Mouse (Mus musculus): Measurements from ENCODE around the gene Slc31a1.

Gene Slc31a1

GRCm38 (mm10) chr4:62406133-62406532 is 45.6 kb downstream of the Slc31a1 start:
- no peak for DNase-seq (ENCODE audit: low read depth, low spot score)

- DNase-seq (ENCODE audit: low read depth, low spot score) = peak; percentile 78
These were observed 47.4 kb downstream of the Slc31a1 start for GRCm38 (mm10) chr4:62407730-62408582.

DNA sequence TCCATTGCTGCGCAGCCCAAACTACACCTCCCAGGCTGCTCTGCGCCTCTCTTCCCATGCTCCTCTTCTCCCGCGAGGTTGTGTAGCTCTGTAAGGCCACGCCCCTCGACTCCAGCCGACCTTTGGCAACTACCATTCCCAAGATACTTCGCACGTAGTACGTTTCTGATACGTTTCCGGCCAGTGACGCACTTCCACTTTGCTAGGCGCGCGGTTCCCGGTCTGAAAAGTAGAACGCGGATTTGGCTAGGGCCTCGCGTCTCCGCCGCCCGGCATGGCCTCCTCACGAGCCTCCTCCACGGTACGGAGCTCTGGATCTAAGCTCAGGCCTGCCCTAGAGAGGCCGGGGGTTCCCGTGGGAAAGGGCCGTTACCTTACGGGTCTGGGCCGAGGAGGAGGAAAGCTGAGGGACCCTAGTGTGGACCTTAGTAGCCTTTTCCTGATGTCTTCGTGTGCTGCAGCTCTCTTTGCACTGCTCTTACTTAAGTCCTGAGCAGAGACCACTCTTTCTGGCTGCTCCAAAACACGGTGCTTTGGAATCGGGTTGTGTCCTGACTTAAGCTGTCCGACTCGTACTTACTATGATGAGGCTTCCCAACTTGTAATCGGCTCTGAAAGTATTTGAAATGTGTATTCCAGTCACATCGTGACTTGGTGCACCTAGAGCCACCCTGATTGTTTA is 48.2 kb downstream of the Slc31a1 start, which contains the start of the genes Cdc26 and Prpf4:
TSS of gene Cdc26 (minus strand) at position 42 of the 682 bp plus-strand sequence.
TSS of gene Prpf4 (plus strand) at position 197 of the 682 bp plus-strand sequence.
- DNase-seq (ENCODE audit: low read depth, low spot score) = peak; percentile 100

- DNase-seq (ENCODE audit: low read depth, low spot score) = peak; percentile 23
These were observed 49.1 kb downstream of the Slc31a1 start for GRCm38 (mm10) chr4:62409615-62410014.

DNA sequence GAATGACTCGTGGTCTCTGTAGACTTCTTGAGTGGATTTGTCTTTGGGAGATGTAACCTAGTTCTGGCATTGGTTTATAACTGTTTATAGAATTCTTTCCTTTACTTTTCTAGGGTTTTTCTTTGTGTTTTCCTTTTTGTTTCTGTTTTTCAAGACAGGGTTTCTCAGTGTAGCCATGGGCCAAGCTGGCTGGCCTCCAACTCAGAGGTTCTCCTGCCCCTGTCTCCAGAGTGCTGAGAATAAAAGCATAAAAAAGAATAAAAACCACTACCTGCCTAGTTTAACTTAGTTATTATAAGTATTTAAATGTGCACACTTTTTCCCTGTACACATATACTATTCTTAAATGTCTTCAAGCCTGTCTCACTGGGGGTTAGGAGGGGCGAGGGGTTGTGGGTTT is 49.8 kb downstream of the Slc31a1 start:
- DNase-seq (ENCODE audit: low read depth, low spot score) = no peak

DNA sequence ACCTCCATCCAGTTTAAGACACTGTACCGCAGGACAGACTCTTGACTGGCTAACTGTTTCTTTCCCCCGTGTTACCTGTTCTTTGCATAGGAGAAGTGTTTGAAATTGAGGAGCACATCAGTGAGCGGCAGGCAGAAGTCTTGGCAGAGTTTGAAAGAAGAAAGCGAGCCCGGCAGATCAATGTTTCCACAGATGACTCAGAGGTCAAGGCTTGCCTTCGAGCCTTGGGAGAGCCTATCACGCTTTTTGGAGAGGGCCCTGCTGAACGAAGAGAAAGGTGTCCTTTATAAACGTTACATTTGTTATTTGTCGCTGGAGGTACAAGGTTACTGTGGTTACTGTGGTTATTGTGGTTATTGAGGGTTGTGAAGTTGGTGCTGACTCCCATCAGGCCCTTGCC is 51.1 kb downstream of the Slc31a1 start:
- DNase-seq (ENCODE audit: low read depth, low spot score) = no peak

GRCm38 (mm10) chr4:62418448-62418847 is 57.9 kb downstream of the Slc31a1 start:
- no peak for DNase-seq (ENCODE audit: low read depth, low spot score)

DNA sequence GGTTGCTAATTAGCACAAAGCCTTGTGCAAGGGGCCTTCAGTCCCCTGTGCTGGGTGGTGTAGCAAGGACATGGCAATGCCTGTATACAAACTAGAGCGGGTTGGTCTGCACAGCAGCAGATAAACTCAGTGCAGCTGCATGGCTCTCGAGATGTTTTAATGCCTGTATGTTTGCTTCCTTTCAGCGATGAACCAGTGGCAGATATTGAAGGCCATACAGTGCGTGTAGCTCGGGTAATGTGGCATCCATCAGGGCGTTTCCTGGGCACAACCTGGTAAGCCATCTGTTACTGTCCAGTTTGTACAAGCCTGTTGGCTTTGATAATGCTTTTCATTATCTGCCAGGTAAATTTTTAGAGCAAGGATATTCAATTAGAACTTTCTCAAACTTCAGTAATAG is 58.6 kb downstream of the Slc31a1 start:
- no peak for DNase-seq (ENCODE audit: low read depth, low spot score)

DNA sequence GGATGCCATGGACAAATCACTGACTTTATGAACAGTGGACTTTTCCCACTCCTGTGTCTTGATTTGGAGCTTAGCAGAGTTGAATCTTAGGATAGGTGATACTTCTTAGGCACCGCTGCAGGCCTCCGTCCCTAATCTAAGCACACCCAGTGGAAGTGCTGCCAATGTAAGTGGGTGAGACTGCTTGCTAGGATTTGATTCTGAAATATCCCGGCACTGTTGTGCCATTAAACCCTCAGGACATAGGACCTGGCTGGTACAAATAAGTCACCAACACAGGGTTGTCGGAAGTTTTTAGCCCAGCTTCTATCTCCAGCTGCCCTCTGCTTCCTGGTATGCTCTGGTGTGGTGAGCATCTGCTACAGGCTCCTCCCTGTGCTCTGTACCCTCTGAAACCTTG is 65.4 kb downstream of the Slc31a1 start:
- no peak for DNase-seq (ENCODE audit: low read depth, low spot score)

DNA sequence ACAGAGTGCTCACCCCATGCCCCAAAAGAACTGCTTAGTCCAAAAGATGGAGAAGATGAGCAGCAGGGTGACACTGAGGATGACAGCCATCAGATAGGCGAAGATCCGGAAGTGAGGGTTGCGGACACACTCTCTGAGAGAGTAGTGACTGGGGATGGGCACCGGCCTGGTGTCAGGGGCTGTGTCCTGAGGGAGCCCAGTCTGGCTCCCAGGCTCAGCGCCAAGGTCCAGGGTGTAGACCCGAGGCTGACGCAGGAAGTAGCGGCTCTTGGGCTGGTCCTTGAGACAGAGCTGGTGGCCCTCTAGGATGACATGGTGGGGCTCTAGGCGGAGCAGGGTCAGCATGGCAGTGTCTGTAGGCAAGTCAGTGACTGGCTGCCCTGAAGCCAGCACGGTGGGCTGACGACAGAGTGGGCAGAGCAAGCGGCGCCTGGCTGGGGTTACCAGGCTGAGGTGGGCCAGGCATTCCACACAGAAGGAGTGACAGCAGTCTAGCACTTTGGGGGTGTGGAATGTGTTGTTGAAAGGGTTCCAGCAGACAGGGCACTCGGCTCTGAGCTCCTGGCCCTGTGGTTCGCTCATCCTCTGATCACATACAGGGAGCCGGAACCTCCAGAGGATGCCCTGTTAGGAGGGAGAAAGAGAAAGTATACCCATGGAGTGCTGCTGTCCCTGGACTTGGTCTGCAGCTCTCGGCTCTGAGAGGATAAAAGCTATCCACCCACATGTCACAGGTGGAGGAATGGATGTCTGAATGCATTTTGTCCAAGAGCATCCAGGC is 67.6 kb downstream of the Slc31a1 start:
- DNase-seq (ENCODE audit: low read depth, low spot score) = peak; percentile 14

DNA sequence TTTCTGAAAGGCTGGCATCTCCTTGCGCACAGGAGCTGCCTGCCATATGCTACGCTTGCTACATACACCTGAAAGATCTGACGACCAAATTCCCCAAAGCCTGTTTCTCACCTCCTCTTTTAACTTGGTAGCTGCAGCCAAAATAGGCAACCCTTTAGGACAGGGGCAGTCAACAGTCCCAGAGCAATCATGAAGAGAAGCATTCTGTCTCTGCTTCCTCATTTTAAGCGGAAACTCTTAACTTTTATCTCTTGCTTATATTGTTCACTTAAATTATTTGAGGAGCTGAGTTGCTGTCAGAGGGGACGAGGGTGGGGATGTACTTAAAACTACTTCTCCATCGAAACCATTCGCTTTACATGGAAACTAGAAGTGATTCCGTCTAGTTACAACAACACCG is 69.1 kb downstream of the Slc31a1 start:
- DNase-seq (ENCODE audit: low read depth, low spot score) = no peak

- no peak for DNase-seq (ENCODE audit: low read depth, low spot score)
These were observed 70.2 kb downstream of the Slc31a1 start for GRCm38 (mm10) chr4:62430678-62431077.

DNA sequence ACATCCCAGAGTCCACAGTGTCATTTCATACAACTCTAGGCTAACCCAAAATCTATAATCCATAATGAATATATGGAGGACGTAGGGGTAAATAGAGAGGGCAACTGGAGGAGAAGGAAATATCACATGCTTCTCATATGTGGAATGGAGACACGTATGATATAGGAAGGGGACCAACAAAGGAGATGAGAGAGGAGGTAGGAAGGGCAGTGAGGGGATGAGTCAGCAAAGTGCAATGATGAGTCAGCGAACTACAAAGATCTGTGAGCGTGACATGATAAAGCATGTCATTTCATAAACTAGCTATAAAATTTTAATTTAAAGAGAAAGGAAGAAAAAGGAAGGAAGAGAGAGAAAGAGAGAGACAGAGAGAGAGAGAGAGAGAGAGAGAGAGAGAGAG is 71.0 kb downstream of the Slc31a1 start:
- no peak for DNase-seq (ENCODE audit: low read depth, low spot score)

DNA sequence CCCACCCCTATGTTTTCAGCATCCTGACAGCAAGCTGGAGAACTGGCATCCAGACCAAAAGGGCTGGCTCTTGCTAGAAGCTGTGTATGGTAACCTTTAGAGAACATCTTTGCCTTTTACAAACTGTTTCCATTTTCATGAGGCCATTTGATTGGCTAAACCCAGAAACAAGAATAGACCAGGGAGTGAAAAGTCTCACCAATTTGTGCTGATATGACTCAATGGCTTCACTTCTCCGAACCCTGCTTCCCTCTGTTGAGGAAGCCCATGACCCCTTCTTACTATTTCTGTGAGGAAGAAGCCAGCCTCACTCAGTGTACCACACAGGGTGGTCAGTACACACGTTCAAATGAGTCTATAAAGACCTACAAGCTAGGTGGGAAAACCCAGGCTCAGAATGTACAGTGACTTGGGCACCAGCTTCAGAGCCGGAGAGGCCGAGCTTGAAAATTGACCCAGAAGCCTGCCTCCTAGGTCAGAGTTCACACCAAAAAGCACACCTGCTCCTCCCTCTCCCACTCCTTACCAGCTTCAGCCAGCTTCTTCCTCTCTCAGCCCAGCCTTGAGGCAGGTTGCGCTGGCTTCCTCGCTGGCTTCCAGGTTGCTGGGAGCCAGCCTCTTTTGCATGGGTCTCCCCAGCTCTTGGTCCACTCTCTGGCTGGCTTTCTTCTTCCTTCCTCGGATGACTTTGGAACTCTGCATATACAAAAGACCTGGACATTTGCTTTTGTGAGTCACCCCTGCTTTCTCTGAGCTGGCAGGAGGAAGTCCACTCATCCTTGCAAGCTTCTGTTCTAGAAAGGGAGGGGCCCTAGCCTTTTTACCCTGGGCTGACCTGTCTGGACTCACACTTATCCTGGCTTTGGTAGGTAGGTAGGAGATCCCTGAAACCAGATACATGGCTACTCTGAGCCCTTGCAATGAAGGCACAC is 73.7 kb downstream of the Slc31a1 start:
- peak; percentile 16 for DNase-seq (ENCODE audit: low read depth, low spot score)

DNA sequence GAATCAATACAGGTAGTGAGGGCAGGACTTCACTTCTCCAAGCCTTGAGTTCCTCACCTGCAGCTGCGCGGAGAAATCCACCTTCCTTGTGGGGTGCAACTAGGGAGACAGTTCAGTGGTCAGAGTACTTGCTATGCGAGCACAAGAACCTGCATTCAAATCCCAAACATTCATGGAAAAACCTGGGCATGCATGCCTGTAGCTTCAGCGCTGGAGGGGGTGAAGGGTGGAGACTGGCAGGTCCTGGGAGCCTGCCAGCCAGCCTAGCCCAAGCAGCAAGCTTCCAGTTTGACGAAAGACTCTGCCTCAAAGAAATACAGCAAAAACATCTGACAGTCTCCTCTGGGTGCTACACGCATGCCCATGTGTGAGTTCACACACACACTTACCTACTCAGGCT is 74.6 kb downstream of the Slc31a1 start, which contains the start of gene Rnf183:
TSS of gene Rnf183 (minus strand) at position 172 of the 400 bp plus-strand sequence.
- DNase-seq (ENCODE audit: low read depth, low spot score) = no peak

DNA sequence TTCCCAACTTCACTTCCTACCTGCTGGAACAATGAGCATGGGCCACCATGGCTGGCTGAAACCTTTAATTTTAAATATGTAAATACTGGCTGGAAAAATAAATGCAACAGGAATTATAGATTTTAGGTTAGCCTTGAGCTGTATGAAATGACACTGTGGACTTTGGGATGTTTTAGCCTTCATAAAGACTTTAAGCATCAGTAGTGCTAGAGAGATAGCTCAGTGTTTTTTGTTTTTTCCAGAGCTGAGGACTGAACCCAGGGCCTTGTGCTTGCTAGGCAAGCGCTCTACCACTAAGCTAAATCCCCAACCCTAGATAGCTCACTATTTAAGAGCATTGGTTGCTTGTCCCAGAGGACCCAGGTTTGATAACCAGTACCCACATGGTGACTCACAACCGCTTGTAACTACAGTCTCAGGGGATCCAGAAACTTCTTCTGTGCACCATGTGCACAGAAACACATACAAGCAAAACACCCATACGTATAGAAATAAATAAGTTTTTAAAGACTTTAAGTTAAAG is 76.8 kb downstream of the Slc31a1 start:
- DNase-seq (ENCODE audit: low read depth, low spot score) = no peak

DNA sequence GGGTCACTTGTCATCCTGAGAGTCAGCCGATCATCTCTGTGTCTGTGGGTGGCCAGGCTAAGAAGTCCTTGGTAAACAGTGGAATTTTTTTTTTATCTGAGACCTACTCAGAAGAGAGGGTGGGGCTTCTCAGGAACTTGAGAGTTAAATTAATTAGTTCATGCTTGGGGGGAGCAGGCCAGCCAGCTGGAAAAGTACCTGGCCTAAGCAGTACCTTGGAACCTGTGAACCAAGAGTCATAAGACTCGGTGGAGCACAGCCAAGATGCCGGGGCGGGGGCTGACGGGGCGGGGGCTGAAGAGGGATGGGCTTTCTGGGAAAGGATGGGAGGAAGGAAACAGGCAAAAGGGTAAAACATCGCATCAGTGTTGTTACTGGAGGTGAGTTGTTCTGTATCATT is 77.3 kb downstream of the Slc31a1 start:
- no peak for DNase-seq (ENCODE audit: low read depth, low spot score)

DNA sequence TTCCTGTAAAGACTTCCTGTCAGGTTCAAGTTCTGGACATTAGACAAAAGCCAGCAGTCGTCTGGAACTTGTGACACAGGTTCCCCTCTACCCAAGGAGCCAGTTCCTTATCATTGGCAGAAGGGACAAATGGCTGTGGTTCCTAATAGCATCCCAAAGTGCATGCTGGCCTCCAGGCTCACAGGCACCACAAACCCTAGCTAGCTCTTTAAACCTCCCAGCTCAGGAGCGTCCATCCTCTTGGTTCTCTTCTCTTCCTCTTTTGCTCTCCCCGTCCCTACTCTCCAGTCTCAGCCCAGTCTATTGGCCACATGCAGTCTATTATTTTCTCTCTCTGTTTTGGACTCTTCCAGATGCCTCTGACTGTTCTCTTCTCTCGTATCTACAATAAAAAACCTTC is 79.3 kb downstream of the Slc31a1 start:
- DNase-seq (ENCODE audit: low read depth, low spot score) = no peak

GRCm38 (mm10) chr4:62440544-62440943 is 80.0 kb downstream of the Slc31a1 start:
- DNase-seq (ENCODE audit: low read depth, low spot score) = no peak

DNA sequence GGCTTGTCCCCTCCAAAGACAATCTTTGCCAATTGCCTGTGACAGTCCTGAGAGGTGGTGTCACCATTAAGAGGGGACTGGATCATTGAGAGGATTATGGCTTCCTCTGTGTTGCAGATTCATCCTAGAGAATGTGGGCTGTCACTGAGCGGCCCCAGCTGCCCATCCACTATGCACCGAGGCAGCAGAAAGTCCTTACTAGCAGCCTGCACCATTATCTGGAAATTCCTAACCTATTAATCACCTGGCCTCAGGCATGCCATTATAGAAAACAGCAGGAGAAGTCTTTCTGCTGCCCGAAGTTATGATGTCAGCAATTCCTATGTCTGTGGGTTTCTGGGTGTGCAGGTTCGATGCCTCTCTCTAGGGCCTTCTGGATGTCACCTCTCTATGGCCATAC is 80.5 kb downstream of the Slc31a1 start:
- no peak for DNase-seq (ENCODE audit: low read depth, low spot score)
